Mouse (Mus musculus) spleen, adult 2 months (tissue): ENCODE measurements around the gene Agpat3. TPM values are rescaled to one million over a fixed set of nuclear protein-coding genes. Genes with fewer than 3 reads are reported as not detected.
A peak's percentile ranks its signal among the peaks of the same experiment; 100 is the strongest.

Source experiments
- DNase-seq, 2 experiments: peaks; one replicate each; pipeline versions ENCODE4 v3.0.0 to v3.0.0-alpha.2; 2012 to 2021; ENCODE audit warnings: low spot score in 2 of 2, low read depth in 1 of 2
- H3K27ac ChIP-seq: fragments of 200-500 bp; 2 replicates; pipeline ENCODE4 v1.5.1; 2012; ENCODE audit warnings: low read length, inconsistent platforms; ENCODE audit not compliant: insufficient read depth
- H3K27me3 ChIP-seq: fragments of 200-500 bp; 2 replicates; pipeline ENCODE4 v1.6.1; 2012; ENCODE audit warnings: mild to moderate bottlenecking, moderate library complexity, low read length, inconsistent platforms; ENCODE audit not compliant: control insufficient read depth, insufficient read depth
- H3K36me3 ChIP-seq: fragments of 200-500 bp; 2 replicates; pipeline ENCODE4 v1.6.1; 2012; ENCODE audit warnings: mild to moderate bottlenecking, low read length, inconsistent platforms; ENCODE audit not compliant: control insufficient read depth, insufficient read depth
- H3K4me1 ChIP-seq: fragments of 200-500 bp; 2 replicates; pipeline ENCODE4 v1.6.1; 2011; ENCODE audit warnings: inconsistent platforms; ENCODE audit not compliant: control insufficient read depth, insufficient read depth, insufficient read length
- H3K4me3 ChIP-seq: fragments of 200-500 bp; 2 replicates; pipeline ENCODE4 v1.5.1; 2011; ENCODE audit warnings: mild to moderate bottlenecking, inconsistent platforms; ENCODE audit not compliant: insufficient read depth, insufficient read length; ENCODE audit errors: extremely low read depth
- CTCF ChIP-seq: fragments of 200-500 bp; IDR thresholded peaks from 2 replicates; pipeline ENCODE4 v1.5.1; 2011; ENCODE audit warnings: mild to moderate bottlenecking, inconsistent platforms; ENCODE audit not compliant: insufficient read depth, insufficient read length, insufficient replicate concordance; ENCODE audit errors: extremely low read depth
- POLR2A ChIP-seq: fragments of 200-500 bp; IDR thresholded peaks from 2 replicates; pipeline ENCODE4 v1.6.1; 2011; ENCODE audit warnings: low read depth, low read length, inconsistent platforms
- WGBS: fragments of 180-500 bp; shearing (Covaris S2); methylation state at CpG from one replicate; pipeline ENCODE4 v1.1.7; 2018; 5-methylcytosine and 5-hydroxymethylcytosine counted together
- polyA plus RNA-seq: library from polyadenylated mRNA; depleted of rRNA; stranded (reverse); fragments of >200 nt; gene quantifications from 2 replicates; pipeline ENCODE4 v1.2.3, GENCODE M21; 2012

Gene Agpat3
- polyA plus RNA-seq, 1 experiment: 177 TPM

DNA sequence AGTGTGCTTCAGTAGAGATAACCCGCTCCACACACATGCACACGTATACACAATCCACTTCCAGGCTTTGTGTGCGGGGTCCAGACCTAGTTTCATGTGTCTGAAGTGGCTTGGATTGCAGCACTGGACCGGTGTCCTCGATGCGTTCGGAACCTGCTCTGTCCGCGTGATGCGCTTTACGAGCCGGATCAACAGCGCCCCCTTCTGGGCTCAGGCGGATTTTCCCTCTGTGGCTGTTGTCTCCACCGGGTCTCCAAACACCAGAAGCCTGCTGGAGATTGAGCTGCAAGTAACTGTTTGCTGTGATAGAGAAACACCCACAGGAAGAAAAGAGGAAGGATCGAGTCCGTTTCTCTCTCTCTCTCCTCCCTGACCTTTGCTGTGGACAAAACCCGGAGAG, 39.8 kb upstream of the Agpat3 start:
- no peaks in the 10 kb centered on the region for H3K4me1 ChIP-seq
- TF ChIP-seq POLR2A (no peak), CTCF (peak; percentile 95)
- DNase-seq: peak; percentile 33 to 74
- 1% methylated on average over 18 of the region's 18 CpGs for WGBS
- H3K36me3 ChIP-seq: no peaks in the 10 kb centered on the region
- H3K27ac ChIP-seq: no peak overlapping the region
- H3K4me3 ChIP-seq: no peak overlapping the region
- H3K27me3 ChIP-seq: no peaks in the 10 kb centered on the region

DNA sequence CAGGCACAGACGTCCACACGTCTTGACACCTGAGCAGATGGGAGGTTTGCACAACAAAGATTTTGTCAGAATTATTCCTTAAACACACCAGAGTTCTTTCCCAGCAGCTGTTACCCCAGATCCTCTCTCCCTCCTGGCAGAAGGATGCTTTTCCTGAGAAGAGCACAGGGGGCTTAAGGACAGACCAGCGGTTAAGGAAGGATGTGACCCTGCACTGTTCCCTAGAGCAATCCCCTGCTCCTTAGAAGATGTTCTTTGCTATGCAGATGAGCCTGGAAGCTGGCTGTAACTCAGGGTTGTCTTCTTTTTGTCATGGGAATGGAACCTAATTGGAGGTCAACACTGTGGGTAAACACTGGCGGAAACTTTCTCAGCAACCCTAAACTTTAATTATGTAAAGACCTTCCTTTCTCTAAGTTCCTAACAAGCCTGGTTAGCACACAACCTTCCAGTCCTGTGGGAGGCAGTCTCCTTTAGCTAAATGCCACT, 38.7 kb upstream of the Agpat3 start:
- Histone ChIP-seq H3K36me3 (no peaks in the 10 kb centered on the region), H3K27ac (no peak overlapping the region), H3K27me3 (no peaks in the 10 kb centered on the region), H3K4me3 (no peak overlapping the region), H3K4me1 (no peaks in the 10 kb centered on the region)
- DNase-seq: no peak
- TF ChIP-seq CTCF: no peak
- TF ChIP-seq POLR2A: no peak
- WGBS: 88% methylated on average over 4 of the region's 4 CpGs

DNA sequence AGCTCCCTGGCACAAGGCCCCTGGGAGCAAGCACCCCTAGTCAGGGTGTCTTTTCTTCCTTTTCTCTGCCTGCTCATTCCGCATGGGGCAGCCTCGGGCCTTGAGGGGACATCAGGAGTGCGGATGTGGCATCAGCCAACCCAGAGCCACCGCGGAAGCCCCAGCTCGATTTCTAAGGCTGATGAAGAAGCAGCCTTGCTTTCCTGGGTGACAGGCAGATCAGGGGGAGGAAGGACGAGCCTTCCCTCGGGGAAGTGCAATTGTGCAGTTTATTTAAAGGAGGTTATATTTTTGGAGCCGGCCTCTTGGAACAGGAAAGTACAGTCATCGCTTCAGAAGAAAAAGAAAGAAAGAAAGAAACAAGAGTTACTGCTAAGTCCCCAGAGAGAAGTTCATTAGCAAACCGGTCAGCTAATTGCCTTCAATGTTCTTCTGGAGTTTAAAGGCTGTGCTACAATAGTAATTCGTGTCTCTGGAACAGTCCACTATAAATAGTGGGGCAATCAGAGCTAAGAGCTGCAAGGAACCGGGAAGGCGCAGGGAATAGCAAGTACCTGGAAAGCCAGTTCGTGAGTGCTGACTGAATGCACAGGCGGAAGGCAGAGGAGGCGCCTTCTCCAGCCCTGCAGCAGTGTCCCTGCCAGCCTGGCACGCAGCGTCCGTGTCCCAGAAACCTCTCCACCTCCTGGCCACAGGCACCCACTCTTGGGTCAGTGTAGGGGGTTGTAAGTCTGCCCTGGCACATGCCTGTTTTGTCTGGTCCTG, 36.1 kb upstream of the Agpat3 start:
- no peak for DNase-seq
- WGBS: 66% methylated on average over 20 of the region's 20 CpGs

DNA sequence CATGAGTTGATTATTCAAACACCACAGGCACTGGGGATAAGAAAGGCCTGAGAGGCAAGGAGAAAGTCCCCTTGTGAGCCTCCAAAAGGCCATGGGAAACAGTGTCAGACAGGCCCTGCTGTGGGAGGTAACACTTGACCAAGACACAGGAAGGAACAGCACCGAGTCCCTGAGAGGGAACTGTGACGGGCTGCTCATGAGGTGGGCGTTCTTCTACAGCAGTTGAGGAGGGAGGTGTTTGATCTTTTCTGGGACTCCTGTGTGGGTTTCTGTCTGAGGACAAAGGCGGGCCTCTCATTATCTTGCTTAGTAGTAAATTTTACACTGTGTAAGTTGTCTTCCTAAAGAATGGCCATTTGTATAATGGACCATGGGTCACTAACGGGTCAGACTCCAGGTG, 33.2 kb upstream of the Agpat3 start:
- TF ChIP-seq POLR2A (no peak), CTCF (no peak)
- no peak for DNase-seq
- Histone ChIP-seq H3K4me1 (no peaks in the 10 kb centered on the region), H3K4me3 (no peak overlapping the region), H3K27me3 (no peaks in the 10 kb centered on the region), H3K27ac (no peak overlapping the region), H3K36me3 (no peaks in the 10 kb centered on the region)
- 42% methylated on average over 5 of the region's 5 CpGs for WGBS

More for the DNA sequence above, 36.1 kb upstream of the Agpat3 start:
- no peak overlapping the region for H3K27ac ChIP-seq
- H3K4me3 ChIP-seq: no peak overlapping the region
- H3K27me3 ChIP-seq: no peaks in the 10 kb centered on the region
- H3K4me1 ChIP-seq: no peaks in the 10 kb centered on the region
- TF ChIP-seq POLR2A: no peak
- TF ChIP-seq CTCF: no peak
- H3K36me3 ChIP-seq: no peaks in the 10 kb centered on the region

DNA sequence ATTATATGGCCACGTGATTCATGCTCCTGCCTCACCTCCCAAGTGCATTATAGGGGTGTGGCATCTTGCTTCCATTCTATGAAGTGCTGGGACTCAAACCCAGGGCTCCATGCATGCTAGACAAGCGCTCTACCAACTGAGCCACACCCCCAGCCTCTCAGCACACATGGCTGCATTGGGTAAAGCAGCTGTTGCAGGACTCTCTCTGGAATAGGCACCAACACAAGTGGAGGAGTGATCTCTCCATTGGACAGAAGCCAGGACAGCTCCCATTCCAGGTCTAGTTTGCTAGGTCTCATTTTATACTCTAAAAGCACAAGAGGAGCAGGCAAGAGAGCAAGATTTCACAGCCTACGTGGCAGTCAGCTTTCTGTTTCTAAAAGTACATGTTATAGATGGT, 31.3 kb upstream of the Agpat3 start:
- DNase-seq: no peak
- Histone ChIP-seq H3K4me1 (no peaks in the 10 kb centered on the region), H3K4me3 (no peak overlapping the region), H3K27me3 (no peaks in the 10 kb centered on the region), H3K36me3 (no peaks in the 10 kb centered on the region), H3K27ac (no peak overlapping the region)
- WGBS: 83% methylated on average over 3 of the region's 3 CpGs
- no peak for TF ChIP-seq POLR2A
- TF ChIP-seq CTCF: no peak

DNA sequence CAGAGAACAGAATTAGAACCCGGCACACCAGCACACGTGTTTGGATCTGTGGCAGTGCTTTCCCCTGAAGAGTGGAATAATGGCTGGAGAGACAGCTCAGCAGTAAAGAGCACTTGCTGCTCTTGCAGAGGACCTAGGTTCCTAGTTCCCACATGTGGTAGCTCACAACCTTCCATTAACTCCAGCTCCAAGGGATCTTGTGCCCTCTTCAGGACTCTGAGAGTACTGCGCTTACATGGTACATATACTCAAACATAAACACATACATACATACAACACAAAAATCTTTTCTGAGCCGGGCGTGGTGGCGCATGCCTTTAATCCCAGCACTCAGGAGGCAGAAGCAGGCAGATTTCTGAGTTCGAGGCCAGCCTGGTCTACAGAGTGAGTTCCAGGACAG, 26.2 kb upstream of the Agpat3 start:
- no peak overlapping the region for H3K27ac ChIP-seq
- no peak for DNase-seq
- H3K36me3 ChIP-seq: no peaks in the 10 kb centered on the region
- 94% methylated on average over 7 of the region's 7 CpGs for WGBS
- no peak for TF ChIP-seq POLR2A
- TF ChIP-seq CTCF: no peak
- H3K4me1 ChIP-seq: no peaks in the 10 kb centered on the region
- no peaks in the 10 kb centered on the region for H3K27me3 ChIP-seq
- H3K4me3 ChIP-seq: no peak overlapping the region
